Mouse (Mus musculus) lung, postnatal 0 days (tissue): ENCODE measurements around the gene Krtap21-1.

ENCODE experiments used
- CTCF ChIP-seq: IDR thresholded peaks from 2 replicates; pipeline ENCODE4 v1.5.1; 2016; ENCODE audit warnings: antibody characterized with exemption, mild to moderate bottlenecking
- EP300 ChIP-seq: IDR thresholded peaks from 2 replicates; pipeline ENCODE4 v1.6.1; 2016; ENCODE audit warnings: antibody characterized with exemption, mild to moderate bottlenecking, control low read depth

- no peak for TF ChIP-seq CTCF
- TF ChIP-seq EP300 = no peak
Measured at GRCm38 (mm10) chr16:89403768-89404167, at the start of gene Krtap21-1.
